9 mouse cellular contexts compared by ENCODE assay signal in the genomic region with DNA sequence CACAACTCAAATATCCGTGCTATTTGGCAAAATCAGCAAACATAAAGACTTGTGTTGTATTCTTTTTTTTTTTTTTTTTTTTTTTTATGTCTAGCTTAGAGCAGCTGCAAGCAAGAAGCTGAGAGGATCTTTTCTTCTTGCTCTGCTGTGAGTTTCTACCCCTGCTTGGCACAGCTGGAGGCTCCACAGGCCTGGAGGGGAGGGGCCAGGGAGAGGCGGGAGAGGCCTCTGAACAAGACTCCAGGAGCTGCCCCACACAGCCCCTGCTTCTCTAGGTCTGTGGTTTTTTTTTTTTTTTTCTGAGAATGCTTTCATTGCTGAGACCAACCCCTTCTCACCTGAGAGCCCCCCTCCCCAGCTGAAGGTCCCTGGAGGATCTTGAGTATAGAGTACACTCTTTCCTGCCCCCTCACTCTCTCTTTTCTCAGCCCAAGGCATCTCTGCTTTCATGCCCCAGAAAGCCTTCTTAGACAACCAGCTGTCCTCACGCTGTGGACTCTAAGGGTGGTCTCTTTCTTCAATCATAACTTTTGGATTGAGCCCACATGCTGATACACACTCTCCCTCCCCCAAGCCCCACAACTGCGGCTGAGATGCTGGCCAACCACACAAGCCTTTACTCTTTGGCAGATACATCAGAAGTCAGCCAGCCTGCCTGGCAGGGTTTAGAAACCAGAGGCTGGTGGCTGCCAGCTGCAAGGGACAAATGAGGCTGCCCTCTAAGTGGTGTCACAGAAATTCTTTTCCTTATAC.
A peak's percentile ranks its signal among the peaks of the same experiment; 100 is the strongest.
DNase-seq lines count a peak whose midpoint lies in the region; ATAC-seq lines count a peak whose summit lies in the region.
"Had no signal": no experiment of that assay in that cellular context is flagged by ENCODE, and none has a peak within 500 bp of the region (broad histone marks: within the 10 kb centered on the region; RNA-seq: fewer than 3 reads in every experiment).

No protein-coding gene starts in this region.

- peak; percentile 53 for DNase-seq in heart, embryonic 10.5 days (ENCODE audit: low spot score)
- DNase-seq in heart, postnatal 25 days (ENCODE audit: low spot score): no peak
- peak; percentile 8 for DNase-seq in adipocyte (ENCODE audit: low spot score)
- peak; percentile 61 for DNase-seq in gastrocnemius, postnatal 14 days
- no peak for DNase-seq in midbrain, embryonic 11.5 days (ENCODE audit: low spot score, missing footprints)
- DNase-seq in thymus, postnatal 4 days: peak; percentile 67
- DNase-seq in kidney, adult 18-20 months: no peak

- H3K4me2 ChIP-seq in midbrain, embryonic 11.5 days: no peak overlapping the region

- H3K9ac ChIP-seq in midbrain, embryonic 11.5 days (ENCODE audit: low read length): no peak overlapping the region

- no peaks in the 10 kb centered on the region for H3K36me3 ChIP-seq in heart, embryonic 10.5 days
- H3K36me3 ChIP-seq in midbrain, embryonic 11.5 days (ENCODE audit: control insufficient read depth, insufficient read depth, low read length): no peaks in the 10 kb centered on the region
- H3K36me3 ChIP-seq: G1E had no signal

- H3K27me3 ChIP-seq in heart, embryonic 10.5 days (ENCODE audit: insufficient read depth, poor library complexity, severe bottlenecking): no peaks in the 10 kb centered on the region
- no peaks in the 10 kb centered on the region for H3K27me3 ChIP-seq in midbrain, embryonic 11.5 days (ENCODE audit: control insufficient read depth, insufficient read depth, low read length)

- ATAC-seq in midbrain, embryonic 11.5 days (ENCODE audit: low FRiP score): peak; percentile 85
- no peak for ATAC-seq in megakaryocyte-erythroid progenitor cell, adult 5-6 weeks (replicated peaks; ENCODE audit: low FRiP score, low TSS enrichment, poor library complexity, severe bottlenecking)

- H3K4me3 ChIP-seq in heart, embryonic 10.5 days: no peak overlapping the region
- H3K4me3 ChIP-seq in midbrain, embryonic 11.5 days (ENCODE audit: low read depth, low read length): no peak overlapping the region

- H3K4me1 ChIP-seq in heart, embryonic 10.5 days: no peaks in the 10 kb centered on the region
- H3K4me1 ChIP-seq in midbrain, embryonic 11.5 days (ENCODE audit: control insufficient read depth, insufficient read depth, low read length): peaks cover 4% of the 10 kb centered on the region; the same call in 1 of the 2 replicates

- intact Hi-C loops in heart, postnatal 25 days (cut with DNase I): loop anchor here (10.0 kb wide), 2 partner anchors 245 to 325 kb away; partner anchors contain the start of genes Syne1 and Vip
- intact Hi-C loops in gastrocnemius, postnatal 14 days (cut with DNase I; ENCODE audit: low total_unique reads): no loop called here

- H3K27ac ChIP-seq in heart, embryonic 10.5 days: no peak overlapping the region
- no peak overlapping the region for H3K27ac ChIP-seq in midbrain, embryonic 11.5 days (ENCODE audit: low read depth, low read length)

- H3K9me3 ChIP-seq in heart, embryonic 10.5 days: no peaks in the 10 kb centered on the region
- H3K9me3 ChIP-seq in midbrain, embryonic 11.5 days (ENCODE audit: control insufficient read depth, low read length): no peaks in the 10 kb centered on the region
- H3K9me3 ChIP-seq: G1E had no signal

- WGBS in heart, embryonic 10.5 days: 33% methylated on average over 4 of the region's 4 CpGs
- WGBS in midbrain, embryonic 11.5 days: 9% methylated on average over 4 of the region's 4 CpGs

Comparison
In these comparisons a context has a peak if more than half of its experiments do, and no peak if none do; other contexts are left out.
1. DNase-seq: peak in heart, embryonic 10.5 days (single experiment), adipocyte (single experiment), gastrocnemius, postnatal 14 days (single experiment) and thymus, postnatal 4 days (single experiment); none in heart, postnatal 25 days (single experiment), midbrain, embryonic 11.5 days (single experiment) and kidney, adult 18-20 months (single experiment).